Mouse (Mus musculus) layer of hippocampus, postnatal 25 days (tissue): ENCODE data around the gene Dop1b. TPM values are rescaled to one million over a fixed set of nuclear protein-coding genes. Genes with fewer than 3 reads are reported as not detected.
"Not testable (repeated sequence)": the region's sequence is repeated elsewhere in the genome, so short reads cannot be mapped to it uniquely, and the experiment has no call there.

Source experiments
- DNase-seq, 2 experiments: peaks; one replicate each; pipeline ENCODE4 v3.0.0; 2022; ENCODE audit warnings: mixed read lengths in 2 of 2, low spot score in 1 of 2; ENCODE audit errors: extremely low spot score in 1 of 2
- total RNA-seq, 2 experiments: library from RNA; stranded (reverse); gene quantifications; 2 replicates each; pipeline ENCODE4 v1.2.3; 2021

Dop1b gene
- total RNA-seq, 2 experiments from 2014 or later, result 101 to 104 TPM

DNA sequence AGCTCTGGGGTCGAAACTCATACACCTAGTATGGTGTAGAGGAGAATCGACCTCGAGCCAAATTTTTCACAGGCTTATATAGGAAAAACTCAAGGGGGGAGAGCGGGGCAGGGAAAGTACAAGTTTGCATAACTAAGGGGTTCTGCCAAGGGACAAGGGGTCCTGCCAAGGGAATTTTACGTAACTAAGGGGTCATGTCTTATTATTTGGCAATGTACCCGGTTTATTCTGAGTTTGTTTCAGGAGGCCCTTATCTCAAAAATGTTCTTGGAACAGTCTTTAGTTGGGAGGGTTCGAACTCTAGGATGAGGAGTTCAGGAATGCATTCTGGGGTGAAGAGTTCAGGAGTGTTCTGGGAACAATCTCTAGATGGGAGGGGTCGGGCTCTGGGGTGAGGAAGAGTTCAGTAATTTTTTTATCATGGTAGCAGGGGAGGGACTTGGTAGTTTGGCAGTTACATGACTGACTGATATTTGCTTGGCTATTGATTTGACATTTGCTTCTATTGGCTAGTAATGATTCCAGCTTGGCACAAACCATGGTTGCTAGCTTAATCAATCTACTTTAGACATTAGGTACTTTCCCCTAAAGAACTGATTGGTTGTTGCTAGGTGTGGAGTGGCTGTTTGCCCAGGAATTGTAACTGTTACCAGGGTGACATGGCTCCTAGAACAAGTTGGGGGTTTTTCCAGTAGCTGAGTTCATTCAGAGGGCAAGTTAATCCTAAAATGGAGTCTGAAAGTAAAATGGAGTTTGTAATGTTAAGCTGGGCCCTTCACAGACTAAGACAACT is 110.9 kb downstream of the Dop1b start:
- DNase-seq, result not testable (repeated sequence)

DNA sequence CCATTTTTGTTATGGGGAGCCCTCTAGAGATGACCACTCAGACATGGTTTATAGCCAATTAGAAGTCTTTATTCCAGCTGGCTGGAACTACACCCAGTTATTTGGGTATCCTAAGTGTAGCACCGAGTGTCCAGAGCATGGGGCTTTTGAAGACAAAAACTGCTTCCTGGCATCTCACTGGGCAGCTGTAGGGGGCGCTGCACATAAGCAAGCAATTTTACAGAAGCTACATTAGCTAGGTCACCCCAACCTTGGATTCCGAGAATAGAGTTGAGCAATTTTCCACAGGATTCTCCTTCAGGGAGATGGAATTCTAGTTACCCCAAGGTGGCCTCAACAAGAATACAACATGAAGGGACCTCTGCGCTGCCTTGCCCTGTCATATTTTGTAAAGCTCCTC is 113.1 kb downstream of the Dop1b start:
- DNase-seq, result no peak

GRCm38 (mm10) chr16:93825463-93825862 is 113.8 kb downstream of the Dop1b start:
- no peak for DNase-seq

DNA sequence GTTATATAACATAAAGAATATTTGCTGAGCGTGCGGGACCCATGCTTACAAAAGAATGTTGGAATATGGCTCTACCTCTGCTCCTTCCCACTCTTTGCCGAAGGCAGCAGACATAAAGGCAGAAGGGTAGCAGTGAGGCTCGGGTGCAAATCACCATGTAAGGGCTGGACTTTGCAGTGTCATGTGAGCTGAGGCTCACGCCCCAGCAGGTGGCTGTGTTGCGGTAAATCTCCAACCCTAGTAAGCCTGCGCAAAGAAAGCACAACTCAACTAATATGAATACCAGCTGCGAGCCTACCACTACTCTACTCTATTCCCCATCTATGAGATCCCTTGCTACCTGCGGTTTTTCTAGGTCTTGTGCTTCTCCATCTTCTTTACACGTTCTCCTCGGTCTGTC is 114.3 kb downstream of the Dop1b start:
- no peak for DNase-seq

DNA sequence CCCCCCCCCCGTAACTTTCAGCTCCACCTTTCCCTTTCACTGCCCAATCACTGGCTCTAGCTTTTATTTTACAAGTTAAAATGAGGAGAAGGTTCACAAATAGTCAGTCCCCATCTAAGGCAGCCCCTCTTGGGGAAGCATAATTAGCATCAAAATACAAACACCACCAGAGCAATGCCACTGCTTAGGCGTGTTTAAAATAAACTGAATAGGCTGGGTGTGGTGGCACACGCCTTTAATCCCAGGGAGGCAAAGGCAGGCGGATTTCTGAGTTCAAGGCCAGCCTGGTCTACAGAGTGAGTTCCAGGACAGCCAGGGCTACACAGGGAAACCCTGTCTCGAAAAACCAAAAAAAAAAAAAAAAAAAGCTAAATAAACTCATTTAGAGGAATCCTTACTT is 114.8 kb downstream of the Dop1b start:
- not testable (repeated sequence) for DNase-seq

DNA sequence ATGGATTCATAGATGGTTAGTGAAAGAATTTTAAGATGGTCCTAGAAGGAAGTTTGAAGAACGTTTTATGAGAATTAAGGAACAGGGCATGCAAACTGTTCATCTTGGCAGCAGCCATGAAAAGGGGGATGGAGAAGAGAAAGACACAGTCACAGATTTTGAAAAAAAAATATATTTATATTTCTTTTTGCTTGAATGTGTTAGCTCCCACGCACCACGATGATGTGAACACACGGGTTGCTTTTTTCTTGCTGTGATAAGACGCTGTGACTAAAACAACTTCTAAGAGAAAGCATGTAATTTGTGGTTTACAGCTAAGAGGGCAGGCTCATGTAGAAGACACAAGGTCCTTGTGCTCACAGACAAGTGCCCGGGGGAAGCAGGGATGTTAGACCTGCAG is 115.2 kb downstream of the Dop1b start:
- DNase-seq, result no peak

DNA sequence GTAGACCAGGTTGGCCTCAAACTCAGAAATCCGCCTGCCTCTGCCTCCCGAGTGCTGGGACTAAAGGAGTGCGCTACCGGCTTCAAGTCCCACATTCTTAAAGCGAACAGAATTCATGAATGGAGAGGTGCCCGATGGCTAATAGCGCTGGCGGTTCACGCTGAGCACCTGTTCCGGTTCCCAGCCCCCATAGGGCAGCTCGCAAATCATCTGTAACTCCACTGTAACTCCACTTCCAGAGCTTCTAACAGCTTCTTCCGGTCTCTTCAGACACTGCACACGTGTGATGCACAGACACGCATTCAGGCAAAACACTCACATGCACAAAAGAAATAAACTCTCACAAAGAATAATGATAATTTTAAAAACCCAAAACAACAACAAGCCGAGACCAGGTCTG is 117.8 kb downstream of the Dop1b start:
- no peak for DNase-seq

DNA sequence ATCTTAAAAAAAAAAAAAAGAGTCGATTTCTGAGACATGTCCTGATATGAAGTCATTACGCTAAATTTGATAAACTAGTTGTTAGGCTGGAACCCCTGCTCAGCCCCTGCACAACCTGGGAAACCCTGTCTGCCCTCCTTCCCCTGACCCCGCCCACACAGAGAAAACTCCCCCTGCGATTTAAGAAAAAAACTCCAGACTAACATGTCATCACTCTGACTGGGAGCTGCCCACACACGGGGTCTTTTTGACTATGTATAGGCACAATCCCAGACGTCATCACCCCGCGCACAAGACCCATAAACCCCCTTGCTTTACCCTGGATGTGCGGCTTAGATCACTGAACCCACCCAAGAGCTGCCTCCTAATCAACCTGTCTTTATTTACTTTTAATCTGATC is 118.4 kb downstream of the Dop1b start:
- no peak for DNase-seq

DNA sequence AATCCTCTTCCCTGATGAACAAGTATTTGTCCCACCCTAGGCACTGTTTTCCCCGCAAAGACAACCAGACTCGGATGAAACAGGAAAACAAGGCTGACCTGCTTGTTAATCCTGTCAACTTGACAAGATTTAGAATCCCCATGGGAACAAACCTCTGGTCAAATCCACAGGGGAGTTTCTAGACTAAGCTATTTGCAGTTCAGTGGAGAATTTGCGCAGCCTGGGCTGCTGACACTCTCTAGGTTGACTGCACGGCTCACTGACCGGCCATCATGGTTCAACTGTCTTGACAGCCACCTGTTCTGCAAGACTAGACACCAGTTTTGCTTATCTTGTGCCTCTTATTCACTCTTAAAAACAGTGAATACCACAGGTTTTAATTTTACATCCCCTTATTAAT is 119.2 kb downstream of the Dop1b start:
- DNase-seq, result no peak

- peak; percentile 95 to 98 for DNase-seq
Observed at GRCm38 (mm10) chr16:93831627-93832395, 120.1 kb downstream of the Dop1b start, which contains the start of gene Morc3. Morc3 (plus strand) TSS chr16:93832121.

GRCm38 (mm10) chr16:93832451-93833276 is 121.0 kb downstream of the Dop1b start:
- DNase-seq, result peak; percentile 14 to 37

DNA sequence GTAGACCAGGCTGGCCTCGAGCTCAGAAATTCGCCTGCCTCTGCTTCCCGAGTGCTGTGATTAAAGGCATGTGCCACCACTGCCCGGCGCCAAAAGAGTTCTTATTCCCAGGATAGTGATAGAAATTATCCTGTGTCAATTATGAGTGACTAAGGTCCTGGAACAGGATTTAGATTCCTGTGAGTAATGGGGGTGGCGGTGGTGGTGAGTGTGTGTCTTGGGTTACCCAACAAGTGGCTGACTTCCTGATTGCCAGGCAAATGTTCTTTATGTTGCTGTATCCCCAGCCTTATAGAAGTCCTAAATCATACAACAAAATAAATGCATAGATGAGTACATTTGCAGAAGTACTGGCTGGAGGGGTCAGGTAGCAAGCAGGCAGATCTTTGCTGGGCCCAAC is 121.8 kb downstream of the Dop1b start:
- DNase-seq, result no peak

- no peak for DNase-seq
Observed at GRCm38 (mm10) chr16:93834076-93834475, 122.4 kb downstream of the Dop1b start.

GRCm38 (mm10) chr16:93839049-93839448 is 127.3 kb downstream of the Dop1b start:
- no peak for DNase-seq

- DNase-seq, result no peak
Observed at GRCm38 (mm10) chr16:93850527-93850926, 138.8 kb downstream of the Dop1b start.

DNA sequence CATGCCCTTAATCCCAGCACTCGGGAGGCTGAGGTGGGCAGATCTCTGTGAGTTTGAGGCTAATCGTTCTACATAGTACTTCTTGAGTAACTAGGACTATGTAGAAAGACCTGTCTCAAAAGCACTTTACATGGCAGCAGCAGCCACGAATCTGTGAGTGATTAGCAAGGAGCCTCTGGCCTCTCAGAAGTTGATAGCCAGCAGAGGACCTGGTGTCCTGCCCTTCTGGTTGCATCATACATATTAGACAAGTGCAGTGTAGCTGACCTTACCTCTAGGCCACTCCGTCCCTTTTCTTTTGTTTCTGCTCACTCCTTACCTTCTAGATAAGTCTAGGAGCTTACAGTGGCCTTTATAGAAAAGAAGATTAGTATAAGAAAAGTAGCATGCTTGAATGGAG is 148.3 kb downstream of the Dop1b start:
- DNase-seq, result no peak

Other genes with a start within 250 kb of the Dop1b start
- gene Setd4, start 107.8 kb upstream of the Dop1b start, total RNA-seq, result 10 to 100 TPM in 1 of 2 experiments, 1 to 10 TPM in 1; 7.0 to 11.6 TPM
- gene Cbr1, start 106.1 kb upstream of the Dop1b start, total RNA-seq, result 10 to 100 TPM; 67.9 to 76.2 TPM
- gene Gm5678, start 83.8 kb upstream of the Dop1b start, total RNA-seq, result 1 to 10 TPM; 3.5 to 3.6 TPM
- gene Cbr3, start 28.7 kb upstream of the Dop1b start, total RNA-seq, result 10 to 100 TPM; 18.1 to 19.7 TPM
- gene Morc3, start 120.2 kb downstream of the Dop1b start, total RNA-seq, result 10 to 100 TPM; 29.2 to 29.9 TPM
- gene Chaf1b, start 172.0 kb downstream of the Dop1b start, total RNA-seq, result 1 to 10 TPM; 1.8 to 2.2 TPM